Mouse (Mus musculus) hindbrain, embryonic 13.5 days (tissue): ENCODE data around the gene Gm13288. TPM values are rescaled to one million over a fixed set of nuclear protein-coding genes. Genes with fewer than 3 reads are reported as not detected.
"Not testable (repeated sequence)": the region's sequence is repeated elsewhere in the genome, so short reads cannot be mapped to it uniquely, and the experiment has no call there.

Experiments used
- ATAC-seq: fragments of 200-750 bp; cut with Nextera tagmentation; 2 replicates; pipeline ENCODE4 v1.8.0; 2017; ENCODE audit warnings: moderate TSS enrichment; ENCODE audit not compliant: low FRiP score
- H3K27ac ChIP-seq: fragments of 300-500 bp; sonication (generic); 2 replicates; pipeline ENCODE4 v1.5.1; 2015; ENCODE audit warnings: inconsistent platforms, mild to moderate bottlenecking, moderate library complexity
- H3K27me3 ChIP-seq: fragments of 300-500 bp; sonication (generic); 2 replicates; pipeline ENCODE4 v1.6.1; 2015; ENCODE audit warnings: mild to moderate bottlenecking, inconsistent platforms
- H3K36me3 ChIP-seq: fragments of 300-500 bp; sonication (generic); 2 replicates; pipeline ENCODE4 v1.6.1; 2015; ENCODE audit warnings: mild to moderate bottlenecking, inconsistent platforms
- H3K4me1 ChIP-seq: fragments of 300-500 bp; sonication (generic); replicated peaks from 2 replicates; pipeline ENCODE4 v1.6.1; 2015; ENCODE audit warnings: inconsistent platforms
- H3K4me2 ChIP-seq: fragments of 300-500 bp; sonication (generic); 2 replicates; pipeline ENCODE4 v1.6.1; 2015; ENCODE audit warnings: inconsistent platforms, mild to moderate bottlenecking, moderate library complexity
- H3K4me3 ChIP-seq: fragments of 300-500 bp; sonication (generic); 2 replicates; pipeline ENCODE4 v1.5.1; 2015; ENCODE audit warnings: mild to moderate bottlenecking, inconsistent platforms
- H3K9ac ChIP-seq: fragments of 300-500 bp; sonication (generic); 2 replicates; pipeline ENCODE4 v1.6.1; 2015; ENCODE audit warnings: mild to moderate bottlenecking, inconsistent platforms
- H3K9me3 ChIP-seq: fragments of 300-500 bp; sonication (generic); 2 replicates; pipeline ENCODE4 v1.6.1; 2016; ENCODE audit warnings: inconsistent platforms
- WGBS: fragments of 180-500 bp; shearing (Covaris S2); methylation state at CpG from one replicate; pipeline ENCODE4 v1.1.7; 2015; 5-methylcytosine and 5-hydroxymethylcytosine counted together
- polyA plus RNA-seq: library from polyadenylated mRNA; unstranded; fragments of >200 nt; fragmentation: Nextera tagmentation; extraction: Ambion mirVana; gene quantifications from 2 replicates; pipeline ENCODE4 v1.2.1, GENCODE M21; 2015

Gene Gm13288
- polyA plus RNA-seq, 1 experiment from 2014 or later: not detected

GRCm38 (mm10) chr4:88780320-88780719 lies 25.0 kb upstream of the Gm13288 start:
- H3K9ac ChIP-seq, H3K36me3 ChIP-seq, H3K4me3 ChIP-seq, ATAC-seq, H3K27me3 ChIP-seq, H3K27ac ChIP-seq, H3K4me1 ChIP-seq, H3K9me3 ChIP-seq, H3K4me2 ChIP-seq: not testable (repeated sequence)
- WGBS: 55% methylated on average over 16 of the region's 18 CpGs

GRCm38 (mm10) chr4:88781831-88782230 lies 23.5 kb upstream of the Gm13288 start, which contains the start of gene Ifnz:
TSS of gene Ifnz (plus strand) at chr4:88782131.
- Histone ChIP-seq H3K4me2 (peak within 1 kb of the TSS; percentile 39), H3K4me3 (peak within 1 kb of the TSS; percentile 20)
- 16% methylated on average over 5 of the region's 7 CpGs for WGBS
- not testable (repeated sequence) for H3K27me3 ChIP-seq, H3K9me3 ChIP-seq, H3K36me3 ChIP-seq, H3K9ac ChIP-seq, ATAC-seq, H3K4me1 ChIP-seq, H3K27ac ChIP-seq

GRCm38 (mm10) chr4:88782335-88782734 lies 23.0 kb upstream of the Gm13288 start:
- H3K9ac ChIP-seq, ATAC-seq, H3K9me3 ChIP-seq, H3K36me3 ChIP-seq, H3K4me1 ChIP-seq, H3K27me3 ChIP-seq, H3K27ac ChIP-seq: not testable (repeated sequence)
- 0% methylated on average over 3 of the region's 31 CpGs for WGBS
- Histone ChIP-seq H3K4me2 (peak overlapping the region; percentile 39), H3K4me3 (peak overlapping the region; percentile 20)

- not testable (repeated sequence) for H3K27me3 ChIP-seq, ATAC-seq, H3K4me3 ChIP-seq, H3K27ac ChIP-seq, H3K4me2 ChIP-seq, H3K4me1 ChIP-seq, H3K9ac ChIP-seq, H3K36me3 ChIP-seq, H3K9me3 ChIP-seq
- WGBS: no CpG with 5 or more reads among the region's 27 CpGs
Observed at GRCm38 (mm10) chr4:88785409-88785808, 19.9 kb upstream of the Gm13288 start, which contains the start of gene Gm13276. TSS of gene Gm13276 (plus strand) at chr4:88785709.

GRCm38 (mm10) chr4:88788402-88788801 lies 16.9 kb upstream of the Gm13288 start, which contains the start of gene Gm13277:
TSS of gene Gm13277 (plus strand) at chr4:88788632.
- not testable (repeated sequence) for H3K27ac ChIP-seq, ATAC-seq, H3K27me3 ChIP-seq, H3K4me1 ChIP-seq, H3K4me3 ChIP-seq, H3K9me3 ChIP-seq, H3K9ac ChIP-seq, H3K36me3 ChIP-seq, H3K4me2 ChIP-seq
- 0% methylated on average over 4 of the region's 28 CpGs for WGBS

GRCm38 (mm10) chr4:88791250-88791649 lies 14.1 kb upstream of the Gm13288 start, which contains the start of gene Gm13278:
TSS of gene Gm13278 (plus strand) at chr4:88791550.
- not testable (repeated sequence) for H3K4me1 ChIP-seq, H3K9ac ChIP-seq, ATAC-seq, H3K27me3 ChIP-seq, H3K9me3 ChIP-seq, H3K27ac ChIP-seq, H3K36me3 ChIP-seq, H3K4me2 ChIP-seq, H3K4me3 ChIP-seq
- WGBS: no CpG with 5 or more reads among the region's 28 CpGs

GRCm38 (mm10) chr4:88793936-88794675 lies 11.2 kb upstream of the Gm13288 start, which contains the start of gene Gm13275:
TSS of gene Gm13275 (plus strand) at chr4:88794487.
- not testable (repeated sequence) for H3K4me2 ChIP-seq, H3K9me3 ChIP-seq, ATAC-seq, H3K4me3 ChIP-seq, H3K27ac ChIP-seq, H3K36me3 ChIP-seq, H3K27me3 ChIP-seq, H3K4me1 ChIP-seq, H3K9ac ChIP-seq
- under 1% methylated on average over 13 of the region's 52 CpGs for WGBS

- WGBS: no CpG with 5 or more reads among the region's 28 CpGs
- H3K4me2 ChIP-seq, H3K9me3 ChIP-seq, H3K9ac ChIP-seq, H3K27ac ChIP-seq, H3K36me3 ChIP-seq, H3K4me1 ChIP-seq, H3K4me3 ChIP-seq, H3K27me3 ChIP-seq, ATAC-seq: not testable (repeated sequence)
Observed at GRCm38 (mm10) chr4:88797097-88797496, 8.2 kb upstream of the Gm13288 start, which contains the start of gene Gm13279. TSS of gene Gm13279 (plus strand) at chr4:88797397.

- H3K36me3 ChIP-seq, H3K9me3 ChIP-seq, H3K27me3 ChIP-seq, H3K4me1 ChIP-seq, H3K27ac ChIP-seq, H3K4me2 ChIP-seq, H3K9ac ChIP-seq, H3K4me3 ChIP-seq, ATAC-seq: not testable (repeated sequence)
- 24% methylated on average over 5 of the region's 7 CpGs for WGBS
Observed at GRCm38 (mm10) chr4:88799365-88799764, 6.0 kb upstream of the Gm13288 start, which contains the start of gene Gm13285. TSS of gene Gm13285 (plus strand) at chr4:88799665.

GRCm38 (mm10) chr4:88802954-88803353 lies 2.4 kb upstream of the Gm13288 start, which contains the start of gene Gm13287:
TSS of gene Gm13287 (plus strand) at chr4:88803254.
- H3K4me2 ChIP-seq, ATAC-seq: not testable (repeated sequence)
- WGBS: no CpG with 5 or more reads among the region's 29 CpGs

GRCm38 (mm10) chr4:88805761-88806160 lies 430 bp downstream of the Gm13288 start:
- H3K4me2 ChIP-seq: peak overlapping the region; percentile 48
- peak overlapping the region; percentile 22; the same call in 1 of the 2 replicates for H3K4me3 ChIP-seq
- not testable (repeated sequence) for H3K9me3 ChIP-seq, H3K4me1 ChIP-seq, H3K9ac ChIP-seq, ATAC-seq, H3K27ac ChIP-seq, H3K27me3 ChIP-seq, H3K36me3 ChIP-seq
- WGBS: 2% methylated on average over 12 of the region's 34 CpGs

More at GRCm38 (mm10) chr4:88802954-88803353, 2.4 kb upstream of the Gm13288 start, which contains the start of gene Gm13287:
- not testable (repeated sequence) for H3K36me3 ChIP-seq, H3K9ac ChIP-seq, H3K4me1 ChIP-seq, H3K9me3 ChIP-seq, H3K27me3 ChIP-seq, H3K4me3 ChIP-seq, H3K27ac ChIP-seq

GRCm38 (mm10) chr4:88815928-88816327 lies 10.6 kb downstream of the Gm13288 start, which contains the start of gene Ifna7:
TSS of gene Ifna7 (plus strand) at chr4:88816228.
- no peak within 1 kb of the TSS for H3K4me3 ChIP-seq
- H3K36me3 ChIP-seq: no peaks in the 10 kb centered on the region
- no peak within 1 kb of the TSS for H3K27ac ChIP-seq
- no peak within 1 kb of the TSS for H3K4me2 ChIP-seq
- H3K9me3 ChIP-seq: no peaks in the 10 kb centered on the region
- H3K27me3 ChIP-seq: no peaks in the 10 kb centered on the region
- H3K9ac ChIP-seq: no peak within 1 kb of the TSS
- 74% methylated on average over 3 of the region's 3 CpGs for WGBS
- no peak for ATAC-seq
- H3K4me1 ChIP-seq: no peaks in the 10 kb centered on the region

- Histone ChIP-seq H3K36me3 (no peaks in the 10 kb centered on the region), H3K27ac (no peak within 1 kb of the TSS), H3K4me2 (no peak within 1 kb of the TSS), H3K9me3 (no peaks in the 10 kb centered on the region), H3K27me3 (no peaks in the 10 kb centered on the region), H3K4me1 (no peaks in the 10 kb centered on the region), H3K9ac (no peak within 1 kb of the TSS), H3K4me3 (no peak within 1 kb of the TSS)
- no peak for ATAC-seq
- 97% methylated on average over 1 of the region's 1 CpGs for WGBS
Observed at GRCm38 (mm10) chr4:88819659-88820058, 14.3 kb downstream of the Gm13288 start, which contains the start of gene Ifna11. TSS of gene Ifna11 (plus strand) at chr4:88819959.
